Comparison of ENCODE assay signal across 9 mouse cellular contexts in genomic region chr6:144638547-144638946, GRCm38 (mm10).
"Had no signal": no experiment of that assay in that cellular context is flagged by ENCODE, and none has a peak within 500 bp of the region (broad histone marks: within the 10 kb centered on the region; RNA-seq: fewer than 3 reads in every experiment).

No protein-coding gene starts in this region.

- H3K36me3 ChIP-seq: limb, embryonic 13.5 days; neural tube, embryonic 12.5 days had no signal

- H3K4me3 ChIP-seq: limb, embryonic 13.5 days; neural tube, embryonic 12.5 days had no signal

- H3K4me2 ChIP-seq: limb, embryonic 13.5 days; neural tube, embryonic 12.5 days had no signal

- DNase-seq: kidney, adult 11 months; kidney, postnatal 10 days; left cerebral cortex, postnatal 4 days; lung, adult 18-20 months; thymus, postnatal 4 days had no signal

- H3K9ac ChIP-seq: limb, embryonic 13.5 days; liver, embryonic 14.5 days; neural tube, embryonic 12.5 days had no signal

- H3K9me3 ChIP-seq: limb, embryonic 13.5 days; neural tube, embryonic 12.5 days had no signal

- H3K27ac ChIP-seq: limb, embryonic 13.5 days; liver, embryonic 14.5 days; neural tube, embryonic 12.5 days; stomach, postnatal 0 days had no signal

- H3K27me3 ChIP-seq: limb, embryonic 13.5 days; neural tube, embryonic 12.5 days had no signal
